8 mouse cellular contexts compared by ENCODE assay signal in the genomic region with DNA sequence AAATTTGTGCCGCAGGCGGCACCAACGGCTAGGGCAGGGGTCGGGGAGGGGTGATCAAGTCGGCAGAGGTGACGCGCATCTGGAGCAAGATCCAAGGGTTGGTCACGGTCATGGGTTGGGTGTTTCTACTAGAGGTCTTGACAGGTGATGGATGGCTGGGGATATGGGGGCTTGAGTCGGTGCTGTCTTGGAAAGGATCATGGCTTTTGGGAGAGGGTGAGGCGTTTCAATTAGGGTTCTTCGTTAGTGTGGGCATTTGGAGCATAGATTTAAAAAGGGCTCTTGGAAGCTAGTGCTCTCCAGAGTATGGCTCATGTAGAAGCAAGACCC. TPM values are rescaled to one million over a fixed set of nuclear protein-coding genes. Genes with fewer than 3 reads are reported as not detected.
DNase-seq lines count a peak whose midpoint lies in the region; ATAC-seq and TF ChIP-seq lines count a peak whose summit lies in the region.

No protein-coding gene starts in this region.

- H3K4me1 ChIP-seq in kidney, embryonic 16.5 days (ENCODE audit: insufficient read depth, low read length): peaks cover 6% of the 10 kb centered on the region; the same call in 1 of the 2 replicates
- H3K4me1 ChIP-seq in cortical plate, adult 2 months (ENCODE audit: control insufficient read depth, insufficient read depth, low read length): no peaks in the 10 kb centered on the region
- H3K4me1 ChIP-seq in hindbrain, embryonic 15.5 days (replicated peaks): peaks cover 7% of the 10 kb centered on the region
- peaks cover 9% of the 10 kb centered on the region for H3K4me1 ChIP-seq in midbrain, embryonic 15.5 days

- H3K27me3 ChIP-seq in kidney, embryonic 16.5 days (ENCODE audit: insufficient read depth, low read length): no peaks in the 10 kb centered on the region
- H3K27me3 ChIP-seq in hindbrain, embryonic 15.5 days: no peaks in the 10 kb centered on the region
- no peaks in the 10 kb centered on the region for H3K27me3 ChIP-seq in midbrain, embryonic 15.5 days (replicated peaks)

- no peak for TF ChIP-seq CTCF in cortical plate, adult 2 months (IDR thresholded peaks at IDR 0.05; ENCODE audit: extremely low read depth, insufficient read depth, low read length)

- no peak for TF ChIP-seq POLR2A in cortical plate, adult 2 months (IDR thresholded peaks at IDR 0.05; ENCODE audit: extremely low read depth, insufficient read depth, low read length)

- peak; percentile 57 for ATAC-seq in kidney, embryonic 16.5 days (ENCODE audit: low FRiP score, low TSS enrichment)
- peak; percentile 51; the same call in 1 of the 2 replicates for ATAC-seq in hindbrain, embryonic 15.5 days (ENCODE audit: low FRiP score, low read depth)
- no peak; the same call in 1 of the 2 replicates for ATAC-seq in midbrain, embryonic 15.5 days (replicated peaks)

- DNase-seq in kidney, postnatal 14 days: no peak
- DNase-seq in MN1 (ENCODE audit: low spot score): no peak
- no peak for DNase-seq in layer of hippocampus, postnatal 25 days (ENCODE audit: extremely low spot score in 1 of 2, low spot score in 1 of 2)
- DNase-seq in layer of hippocampus, adult 9-10 months (ENCODE audit: low spot score): no peak

- no peak overlapping the region for H3K27ac ChIP-seq in kidney, embryonic 16.5 days (ENCODE audit: low read length)
- peak overlapping the region; percentile 89 for H3K27ac ChIP-seq in cortical plate, adult 2 months (ENCODE audit: insufficient read depth, low read length)
- peak overlapping the region; percentile 95 for H3K27ac ChIP-seq in hindbrain, embryonic 15.5 days (replicated peaks)
- peak overlapping the region; percentile 94; the same call in 1 of the 2 replicates for H3K27ac ChIP-seq in midbrain, embryonic 15.5 days

- peaks cover 20% of the 10 kb centered on the region; the same call in 1 of the 2 replicates for H3K36me3 ChIP-seq in kidney, embryonic 16.5 days (ENCODE audit: insufficient read depth, low read length)
- 0 out of 2 replicates have a peak, but pooled peaks cover 4% of the 10 kb centered on the region for H3K36me3 ChIP-seq in hindbrain, embryonic 15.5 days
- no peaks in the 10 kb centered on the region for H3K36me3 ChIP-seq in midbrain, embryonic 15.5 days (replicated peaks)

- H3K9me3 ChIP-seq in kidney, embryonic 16.5 days (ENCODE audit: low read length): no peaks in the 10 kb centered on the region
- no peaks in the 10 kb centered on the region for H3K9me3 ChIP-seq in hindbrain, embryonic 15.5 days
- H3K9me3 ChIP-seq in midbrain, embryonic 15.5 days: no peaks in the 10 kb centered on the region

- H3K4me2 ChIP-seq in kidney, embryonic 16.5 days (replicated peaks; ENCODE audit: low read depth, low read length): peak overlapping the region; percentile 65
- peak overlapping the region; percentile 67 for H3K4me2 ChIP-seq in hindbrain, embryonic 15.5 days
- peak overlapping the region; percentile 63 for H3K4me2 ChIP-seq in midbrain, embryonic 15.5 days

- 27% methylated on average over 11 of the region's 11 CpGs for whole genome bisulfite sequencing in kidney, embryonic 16.5 days
- 22% methylated on average over 11 of the region's 11 CpGs for WGBS in hindbrain, embryonic 15.5 days
- WGBS in midbrain, embryonic 15.5 days: 22% methylated on average over 11 of the region's 11 CpGs

- H3K4me3 ChIP-seq in kidney, embryonic 16.5 days (ENCODE audit: low read length): peak overlapping the region; percentile 60
- peak overlapping the region; percentile 85 for H3K4me3 ChIP-seq in cortical plate, adult 2 months (ENCODE audit: insufficient read depth, low read length)
- H3K4me3 ChIP-seq in hindbrain, embryonic 15.5 days: peak overlapping the region; percentile 54
- H3K4me3 ChIP-seq in midbrain, embryonic 15.5 days: peak overlapping the region; percentile 55

- peak overlapping the region; percentile 72 for H3K9ac ChIP-seq in kidney, embryonic 16.5 days (replicated peaks; ENCODE audit: low read length)
- peak overlapping the region; percentile 50 for H3K9ac ChIP-seq in hindbrain, embryonic 15.5 days
- peak overlapping the region; percentile 55 for H3K9ac ChIP-seq in midbrain, embryonic 15.5 days

RNA-seq across cellular contexts. Expression of a gene that starts 0.2 kb away (rescaled TPM):
- polyA plus RNA-seq in kidney, embryonic 16.5 days (2015; fragmentation: Nextera tagmentation; extraction: Ambion mirVana): 0.59 TPM in 1 of 2 replicates, not detected in the other
- 0.46 TPM in 1 of 2 replicates, not detected in the other for polyA plus RNA-seq in cortical plate, adult 2 months (2012; rRNA removed)
- 1.9 TPM in 1 of 2 replicates, not detected in the other for polyA plus RNA-seq in hindbrain, embryonic 15.5 days (2015; fragmentation: Nextera tagmentation; extraction: Ambion mirVana)
- 0.85 and 1.3 TPM in 2 replicates for polyA plus RNA-seq in midbrain, embryonic 15.5 days (2015; fragmentation: Nextera tagmentation; extraction: Ambion mirVana)
- total RNA-seq in layer of hippocampus, postnatal 25 days (2021): not detected

RNA-seq across cellular contexts. Expression of a gene that starts 6.0 kb away (rescaled TPM):
- polyA plus RNA-seq in kidney, embryonic 16.5 days (2015; fragmentation: Nextera tagmentation; extraction: Ambion mirVana): 69.3 and 74.7 TPM in 2 replicates
- 131 and 135 TPM in 2 replicates for polyA plus RNA-seq in cortical plate, adult 2 months (2012; rRNA removed)
- polyA plus RNA-seq in hindbrain, embryonic 15.5 days (2015; fragmentation: Nextera tagmentation; extraction: Ambion mirVana): 126 and 132 TPM in 2 replicates
- polyA plus RNA-seq in midbrain, embryonic 15.5 days (2015; fragmentation: Nextera tagmentation; extraction: Ambion mirVana): 132 and 133 TPM in 2 replicates
- total RNA-seq in layer of hippocampus, postnatal 25 days (2021): 100 to 1,000 TPM; 100 to 109 TPM

RNA-seq across cellular contexts. Expression of a gene that starts 8.1 kb away (rescaled TPM):
- 45.7 and 48.8 TPM in 2 replicates for polyA plus RNA-seq in kidney, embryonic 16.5 days (2015; fragmentation: Nextera tagmentation; extraction: Ambion mirVana)
- polyA plus RNA-seq in cortical plate, adult 2 months (2012; rRNA removed): 77.0 and 84.9 TPM in 2 replicates
- polyA plus RNA-seq in hindbrain, embryonic 15.5 days (2015; fragmentation: Nextera tagmentation; extraction: Ambion mirVana): 30.9 and 32.1 TPM in 2 replicates
- 35.0 and 35.2 TPM in 2 replicates for polyA plus RNA-seq in midbrain, embryonic 15.5 days (2015; fragmentation: Nextera tagmentation; extraction: Ambion mirVana)
- 10 to 100 TPM; 51.1 to 55.2 TPM for total RNA-seq in layer of hippocampus, postnatal 25 days (2021)

RNA-seq across cellular contexts. Expression of a gene that starts 25.3 kb away (rescaled TPM):
- 47.6 and 50.4 TPM in 2 replicates for polyA plus RNA-seq in kidney, embryonic 16.5 days (2015; fragmentation: Nextera tagmentation; extraction: Ambion mirVana)
- polyA plus RNA-seq in cortical plate, adult 2 months (2012; rRNA removed): 26.7 and 28.3 TPM in 2 replicates
- 43.0 and 46.8 TPM in 2 replicates for polyA plus RNA-seq in hindbrain, embryonic 15.5 days (2015; fragmentation: Nextera tagmentation; extraction: Ambion mirVana)
- 44.9 and 45.8 TPM in 2 replicates for polyA plus RNA-seq in midbrain, embryonic 15.5 days (2015; fragmentation: Nextera tagmentation; extraction: Ambion mirVana)
- total RNA-seq in layer of hippocampus, postnatal 25 days (2021): 10 to 100 TPM; 35.7 to 36.5 TPM

RNA-seq across cellular contexts. Expression of a gene that starts 28.5 kb away (rescaled TPM):
- 17.4 and 19.6 TPM in 2 replicates for polyA plus RNA-seq in kidney, embryonic 16.5 days (2015; fragmentation: Nextera tagmentation; extraction: Ambion mirVana)
- polyA plus RNA-seq in cortical plate, adult 2 months (2012; rRNA removed): 23.2 and 23.9 TPM in 2 replicates
- 63.2 and 66.1 TPM in 2 replicates for polyA plus RNA-seq in hindbrain, embryonic 15.5 days (2015; fragmentation: Nextera tagmentation; extraction: Ambion mirVana)
- 78.4 and 85.2 TPM in 2 replicates for polyA plus RNA-seq in midbrain, embryonic 15.5 days (2015; fragmentation: Nextera tagmentation; extraction: Ambion mirVana)
- 10 to 100 TPM; 17.0 to 20.9 TPM for total RNA-seq in layer of hippocampus, postnatal 25 days (2021)
